Mouse (Mus musculus): ENCODE results near the gene Chrnb1. TPM values are rescaled to one million over a fixed set of nuclear protein-coding genes. Genes with fewer than 3 reads are reported as not detected.

Gene Chrnb1
- total RNA-seq, 1 experiment from 2014 or later = 2.3 TPM

DNA sequence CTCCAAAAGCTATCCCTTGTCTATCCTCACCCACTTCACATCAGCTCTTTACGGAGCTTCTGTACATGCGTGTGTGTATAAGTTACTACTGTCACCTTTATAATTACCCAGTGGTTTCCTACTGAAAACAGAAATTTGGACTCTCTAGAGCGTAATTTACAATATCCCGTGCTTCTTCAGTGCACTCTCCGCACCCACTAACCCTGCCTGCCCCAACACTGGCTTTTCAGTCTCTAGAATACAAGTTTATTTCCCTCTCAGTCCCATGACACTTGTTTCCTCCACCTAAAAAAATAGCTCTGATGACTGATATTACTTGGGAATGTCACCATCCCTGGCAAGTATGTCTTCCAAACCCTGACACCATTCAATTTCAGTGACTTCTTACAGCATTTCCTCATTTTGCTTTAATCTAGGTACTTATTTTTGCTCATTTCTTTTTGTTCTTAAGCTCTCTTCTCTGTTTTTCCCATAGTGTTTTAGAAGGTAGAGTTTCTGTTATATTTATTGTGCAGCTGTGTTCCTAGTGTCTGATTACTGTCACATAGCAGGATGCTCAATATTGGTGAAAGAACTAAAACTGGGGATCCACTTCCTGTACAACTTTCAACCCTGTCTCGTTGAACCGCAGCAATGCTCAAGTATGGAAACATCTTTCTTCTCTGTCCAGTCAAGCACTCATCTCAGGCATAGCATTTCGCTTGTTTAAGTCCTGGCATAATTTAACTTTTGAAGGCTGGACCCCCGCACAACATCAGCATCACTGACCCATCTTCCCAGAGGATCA, 38.2 kb downstream of the Chrnb1 start:
- ATAC-seq (replicated peaks; ENCODE audit: insufficient number of reproducible peaks, low FRiP score, low TSS enrichment, poor library complexity, severe bottlenecking) = no peak

DNA sequence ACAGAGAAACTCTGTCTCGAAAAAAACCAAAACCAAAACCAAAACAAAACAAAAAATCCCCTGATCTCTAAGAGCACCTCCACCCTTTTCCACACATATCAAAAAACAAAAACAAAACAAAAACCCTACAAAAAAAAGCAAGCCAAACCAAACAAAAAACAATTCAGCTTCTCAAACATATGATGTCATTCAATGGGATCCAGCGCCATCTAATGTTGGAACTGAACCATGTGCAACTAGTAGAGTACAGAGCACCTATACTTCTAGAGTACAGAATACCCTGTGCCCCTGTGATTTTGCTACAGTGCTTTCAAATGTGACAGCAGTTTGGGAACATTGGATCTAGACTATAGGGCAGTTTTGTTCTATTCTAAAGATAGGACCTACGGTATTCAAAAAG, 41.0 kb downstream of the Chrnb1 start:
- ATAC-seq (replicated peaks; ENCODE audit: insufficient number of reproducible peaks, low FRiP score, low TSS enrichment, poor library complexity, severe bottlenecking) = no peak

DNA sequence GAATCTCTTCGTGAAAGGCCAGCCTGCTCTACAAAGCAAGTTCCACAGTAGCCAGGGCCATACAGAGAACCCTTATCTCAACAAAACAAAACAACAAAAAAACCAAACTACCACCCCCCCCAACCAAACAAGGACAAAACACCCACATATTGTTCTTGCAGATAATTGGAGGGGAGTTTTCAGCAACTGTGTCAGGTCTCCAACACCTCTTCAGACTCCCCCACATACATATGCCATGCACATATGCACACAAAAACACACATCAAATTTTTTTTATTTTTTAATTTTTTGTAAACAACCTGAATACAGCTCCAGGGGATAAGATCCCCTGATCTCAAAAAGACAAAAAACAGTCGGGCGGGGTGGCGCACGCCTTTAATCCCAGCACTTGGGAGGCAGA, 41.5 kb downstream of the Chrnb1 start:
- ATAC-seq (replicated peaks; ENCODE audit: insufficient number of reproducible peaks, low FRiP score, low TSS enrichment, poor library complexity, severe bottlenecking) = no peak

DNA sequence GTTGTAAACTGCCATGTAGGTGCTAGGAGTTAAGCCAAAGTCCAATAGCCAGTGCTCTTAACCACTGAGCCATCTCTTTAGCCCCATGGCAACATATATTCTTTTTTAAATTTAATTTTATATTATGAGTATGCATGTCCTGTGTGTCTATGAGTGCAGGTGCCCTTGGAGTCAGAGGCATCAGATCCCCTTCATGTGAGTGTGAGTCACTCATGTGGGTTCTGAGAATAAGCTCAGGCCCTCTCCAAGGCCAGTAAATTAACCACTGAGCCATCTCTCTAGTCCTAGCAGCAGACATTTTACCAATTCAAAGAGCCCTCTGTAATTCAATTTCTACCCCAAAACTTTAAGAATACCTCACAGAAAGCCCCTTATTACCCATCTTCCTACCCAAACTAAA, 43.1 kb downstream of the Chrnb1 start:
- ATAC-seq (replicated peaks; ENCODE audit: insufficient number of reproducible peaks, low FRiP score, low TSS enrichment, poor library complexity, severe bottlenecking) = no peak

DNA sequence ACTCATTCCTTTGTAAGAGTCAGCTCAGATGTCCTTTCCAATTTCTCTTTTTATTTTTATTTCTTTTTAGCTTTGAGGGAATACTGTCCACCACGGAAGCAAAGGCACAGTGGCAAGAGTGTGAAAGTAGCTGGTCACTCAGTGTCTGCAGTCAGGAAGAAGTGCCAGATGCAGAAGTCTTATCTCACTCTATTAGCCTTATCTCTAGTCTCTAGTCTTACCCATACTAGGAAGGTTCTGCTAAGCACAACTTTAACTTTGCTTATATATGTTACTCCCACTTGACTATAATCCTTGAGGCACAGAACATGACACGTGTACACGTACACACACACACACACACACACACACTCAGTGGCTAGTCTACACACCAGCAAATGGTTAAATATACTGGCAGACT, 44.1 kb downstream of the Chrnb1 start:
- ATAC-seq (replicated peaks; ENCODE audit: insufficient number of reproducible peaks, low FRiP score, low TSS enrichment, poor library complexity, severe bottlenecking) = no peak

Other genes starting within 250 kb of the Chrnb1 start
- gene Dnah2, start 246.8 kb downstream of the Chrnb1 start, total RNA-seq (2017) = 1.4 to 6.4 TPM (median 4.7 TPM) in 3 replicates
- gene Efnb3, start 235.7 kb downstream of the Chrnb1 start, total RNA-seq (2017) = 0.49 to 0.96 TPM in 2 of 3 replicates, not detected in the other
- gene Wrap53, start 215.7 kb downstream of the Chrnb1 start, total RNA-seq (2017) = 2.8 to 9.4 TPM (median 3.8 TPM) in 3 replicates
- 11.9 to 26.9 TPM (median 24.5 TPM) in 3 replicates for gene Trp53, start 215.6 kb downstream of the Chrnb1 start, total RNA-seq (2017)
- not detected in 3 replicates for gene Atp1b2, start 190.0 kb downstream of the Chrnb1 start, total RNA-seq (2017)
- not detected in 3 replicates for gene Shbg, start 178.0 kb downstream of the Chrnb1 start, total RNA-seq (2017)
- gene Sat2, start 173.9 kb downstream of the Chrnb1 start, total RNA-seq (2017) = 0.67 TPM in 1 of 3 replicates, not detected in the others
- 64.6 to 83.5 TPM (median 67.9 TPM) in 3 replicates for gene Fxr2, start 163.0 kb downstream of the Chrnb1 start, total RNA-seq (2017)
- gene Sox15, start 140.6 kb downstream of the Chrnb1 start, total RNA-seq (2017) = 4.1 to 8.2 TPM in 2 of 3 replicates, not detected in the other
- gene Mpdu1, start 133.3 kb downstream of the Chrnb1 start, total RNA-seq (2017) = 32.9 to 56.3 TPM (median 49.2 TPM) in 3 replicates
- gene Cd68, start 129.8 kb downstream of the Chrnb1 start, total RNA-seq (2017) = 203 to 221 TPM (median 207 TPM) in 3 replicates
- gene Eif4a1, start 123.5 kb downstream of the Chrnb1 start, total RNA-seq (2017) = 597 to 694 TPM (median 633 TPM) in 3 replicates
- gene Senp3, start 113.9 kb downstream of the Chrnb1 start, total RNA-seq (2017) = 67.5 to 144 TPM (median 118 TPM) in 3 replicates
- 40.3 to 90.5 TPM (median 78.8 TPM) in 3 replicates for gene Tnfsf13, start 110.2 kb downstream of the Chrnb1 start, total RNA-seq (2017)
- gene Tnfsf12, start 100.1 kb downstream of the Chrnb1 start, total RNA-seq (2017) = 2.5 to 23.1 TPM (median 10.7 TPM) in 3 replicates
- gene Tnfsfm13, start 99.8 kb downstream of the Chrnb1 start, total RNA-seq (2017) = 23.9 to 50.5 TPM (median 24.3 TPM) in 3 replicates
- 21.5 to 120 TPM (median 48.7 TPM) in 3 replicates for gene Polr2a, start 37.3 kb downstream of the Chrnb1 start, total RNA-seq (2017)
- gene Slc35g3, start 34.0 kb downstream of the Chrnb1 start, total RNA-seq (2017) = not detected in 3 replicates
- gene Zbtb4, start 30.0 kb downstream of the Chrnb1 start, total RNA-seq (2017) = 6.6 to 23.7 TPM (median 7.7 TPM) in 3 replicates
- 0.64 TPM in 1 of 3 replicates, not detected in the others for gene Fgf11, start 5.9 kb upstream of the Chrnb1 start, total RNA-seq (2017)
- not detected in 3 replicates for gene Tmem102, start 9.7 kb upstream of the Chrnb1 start, total RNA-seq (2017)
- not detected in 3 replicates for gene Gm39566, start 19.4 kb upstream of the Chrnb1 start, total RNA-seq (2017)
- 0.29 TPM in 1 of 3 replicates, not detected in the others for gene Spem2, start 22.5 kb upstream of the Chrnb1 start, total RNA-seq (2017)
- not detected in 3 replicates for gene Spem1, start 26.2 kb upstream of the Chrnb1 start, total RNA-seq (2017)
- 0.10 to 0.29 TPM (median 0.11 TPM) in 3 replicates for gene Nlgn2, start 41.8 kb upstream of the Chrnb1 start, total RNA-seq (2017)
- 35.3 to 85.7 TPM (median 75.7 TPM) in 3 replicates for gene Tmem256, start 42.6 kb upstream of the Chrnb1 start, total RNA-seq (2017)
- 0.53 to 3.8 TPM (median 2.8 TPM) in 3 replicates for gene Plscr3, start 50.4 kb upstream of the Chrnb1 start, total RNA-seq (2017)
- not detected in 3 replicates for gene Tnk1, start 62.8 kb upstream of the Chrnb1 start, total RNA-seq (2017)
- gene Tmem95, start 82.1 kb upstream of the Chrnb1 start, total RNA-seq (2017) = not detected in 3 replicates
- 1.6 to 9.9 TPM (median 2.5 TPM) in 3 replicates for gene Kctd11, start 85.5 kb upstream of the Chrnb1 start, total RNA-seq (2017)
- 83.6 to 201 TPM (median 84.0 TPM) in 3 replicates for gene Acap1, start 99.6 kb upstream of the Chrnb1 start, total RNA-seq (2017)
- gene 2810408A11Rik, start 105.0 kb upstream of the Chrnb1 start, total RNA-seq (2017) = 0.87 TPM in 1 of 3 replicates, not detected in the others
- 16.1 to 57.8 TPM (median 24.6 TPM) in 3 replicates for gene Neurl4, start 105.1 kb upstream of the Chrnb1 start, total RNA-seq (2017)
- 85.4 to 110 TPM (median 101 TPM) in 3 replicates for gene Gps2, start 117.9 kb upstream of the Chrnb1 start, total RNA-seq (2017)
- gene Eif5a, start 126.0 kb upstream of the Chrnb1 start, total RNA-seq (2017) = 255 to 299 TPM (median 276 TPM) in 3 replicates
- not detected in 3 replicates for gene Ybx2, start 139.9 kb upstream of the Chrnb1 start, total RNA-seq (2017)
- gene Slc2a4, start 152.2 kb upstream of the Chrnb1 start, total RNA-seq (2017) = not detected in 3 replicates
- not detected in 3 replicates for gene Cldn7, start 168.8 kb upstream of the Chrnb1 start, total RNA-seq (2017)
- 19.4 to 30.8 TPM (median 23.6 TPM) in 3 replicates for gene Ctdnep1, start 185.2 kb upstream of the Chrnb1 start, total RNA-seq (2017)
- gene Elp5, start 186.6 kb upstream of the Chrnb1 start, total RNA-seq (2017) = 29.0 to 43.7 TPM (median 33.9 TPM) in 3 replicates
- gene Gabarap, start 195.2 kb upstream of the Chrnb1 start, total RNA-seq (2017) = 244 to 340 TPM (median 296 TPM) in 3 replicates
- 48.7 to 74.0 TPM (median 57.5 TPM) in 3 replicates for gene Phf23, start 199.8 kb upstream of the Chrnb1 start, total RNA-seq (2017)
- 18.6 to 27.1 TPM (median 19.1 TPM) in 3 replicates for gene Dvl2, start 204.7 kb upstream of the Chrnb1 start, total RNA-seq (2017)
- gene Acadvl, start 219.5 kb upstream of the Chrnb1 start, total RNA-seq (2017) = 46.9 to 64.6 TPM (median 55.3 TPM) in 3 replicates
- gene Dlg4, start 221.0 kb upstream of the Chrnb1 start, total RNA-seq (2017) = 3.5 to 20.2 TPM (median 6.5 TPM) in 3 replicates